Mouse (Mus musculus): ENCODE measurements around the gene 1700093K21Rik. TPM values are rescaled to one million over a fixed set of nuclear protein-coding genes. Genes with fewer than 3 reads are reported as not detected.
A peak's percentile ranks its signal among the peaks of the same experiment; 100 is the strongest.
"Not testable (repeated sequence)": the region's sequence is repeated elsewhere in the genome, so short reads cannot be mapped to it uniquely, and the experiment has no call there.

1700093K21Rik gene
- 0.12 TPM in 1 of 2 replicates, not detected in the other for polyA plus RNA-seq (2015; fragmentation: Nextera tagmentation; extraction: Ambion mirVana)

DNA sequence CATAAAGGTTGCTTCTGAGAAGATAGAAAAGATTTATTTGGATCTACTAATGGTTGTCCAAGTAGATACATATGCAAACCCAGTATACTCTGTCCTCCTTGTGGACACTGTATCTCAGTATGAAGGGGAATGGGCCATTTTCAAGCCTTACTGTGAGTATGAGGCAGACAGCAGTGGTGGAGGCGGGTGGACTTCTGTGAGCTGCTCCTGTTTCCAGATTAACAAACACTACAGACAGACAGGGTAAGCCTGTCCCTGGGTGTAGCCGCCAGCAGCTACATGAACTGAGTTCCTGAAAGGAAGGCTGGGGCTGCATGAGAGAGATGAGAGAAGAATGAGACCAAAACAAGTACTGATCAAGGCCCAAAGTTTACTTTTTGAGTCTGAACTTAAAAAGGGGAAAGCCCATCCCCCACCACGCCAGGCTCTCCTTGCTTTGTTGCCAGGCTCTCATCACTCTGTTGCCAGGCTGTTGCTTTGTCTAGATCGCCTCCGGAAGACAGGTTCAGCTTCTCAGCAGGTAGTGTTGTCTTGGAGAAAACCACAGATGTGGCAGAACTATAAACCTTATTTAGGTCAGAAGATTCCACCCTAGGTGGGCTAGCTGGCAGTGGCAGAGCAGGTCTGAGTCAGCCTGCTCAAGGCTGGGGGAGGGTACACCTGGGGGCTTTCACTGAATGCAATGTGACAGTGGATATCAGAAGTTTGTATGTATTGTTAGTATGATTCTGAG lies at the start of gene 1700093K21Rik:
1700093K21Rik (minus strand) TSS at position 683 of the 733 bp plus-strand sequence.
- H3K4me2 ChIP-seq (replicated peaks) = no peak within 1 kb of the TSS
- H3K27me3 ChIP-seq = no peaks in the 10 kb centered on the region
- H3K27ac ChIP-seq (replicated peaks) = no peak within 1 kb of the TSS
- ATAC-seq (ENCODE audit: insufficient number of reproducible peaks, low FRiP score, low TSS enrichment, low read depth) = no peak
- H3K9me3 ChIP-seq (replicated peaks) = no peaks in the 10 kb centered on the region
- no peak within 1 kb of the TSS for H3K9ac ChIP-seq
- no peaks in the 10 kb centered on the region for H3K4me1 ChIP-seq
- H3K4me3 ChIP-seq (replicated peaks) = no peak within 1 kb of the TSS
- H3K36me3 ChIP-seq = no peaks in the 10 kb centered on the region
- 41% methylated on average over 5 of the region's 5 CpGs for WGBS

DNA sequence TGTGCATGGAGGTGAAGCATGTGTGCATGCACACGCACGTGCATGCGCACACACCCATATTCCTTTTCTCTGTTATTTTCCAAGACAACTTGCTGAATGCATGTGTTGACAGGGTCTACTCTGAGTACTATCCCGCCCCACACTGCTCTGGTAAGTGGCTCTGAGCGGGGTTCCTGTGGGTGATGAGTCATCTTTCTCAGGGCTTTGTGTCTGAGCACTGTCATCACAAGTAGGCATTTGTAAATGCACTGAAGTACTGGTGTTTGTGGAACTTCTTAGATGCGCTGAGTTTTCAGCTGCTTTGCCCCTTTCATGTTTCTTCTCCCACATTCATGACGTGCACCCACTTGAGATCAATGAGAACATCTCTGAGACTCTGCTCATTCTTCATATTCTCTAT lies 49.2 kb upstream of the 1700093K21Rik start:
- Histone ChIP-seq H3K4me3 (replicated peaks) (no peak overlapping the region), H3K4me1 (no peaks in the 10 kb centered on the region), H3K9ac (no peak overlapping the region), H3K4me2 (replicated peaks) (no peak overlapping the region), H3K36me3 (peaks cover 13% of the 10 kb centered on the region; the same call in 1 of the 2 replicates), H3K9me3 (replicated peaks) (no peaks in the 10 kb centered on the region), H3K27me3 (no peaks in the 10 kb centered on the region), H3K27ac (replicated peaks) (no peak overlapping the region)
- WGBS = 80% methylated on average over 7 of the region's 7 CpGs
- ATAC-seq (ENCODE audit: insufficient number of reproducible peaks, low FRiP score, low TSS enrichment, low read depth) = no peak

GRCm38 (mm10) chr11:23565761-23566160 lies 44.8 kb upstream of the 1700093K21Rik start:
- ATAC-seq (ENCODE audit: insufficient number of reproducible peaks, low FRiP score, low TSS enrichment, low read depth) = no peak
- no peak overlapping the region for H3K4me2 ChIP-seq (replicated peaks)
- H3K4me3 ChIP-seq (replicated peaks) = no peak overlapping the region
- WGBS = 57% methylated on average over 6 of the region's 6 CpGs
- peaks cover 1% of the 10 kb centered on the region; the same call in 1 of the 2 replicates for H3K36me3 ChIP-seq
- H3K27me3 ChIP-seq = no peaks in the 10 kb centered on the region
- H3K4me1 ChIP-seq = no peaks in the 10 kb centered on the region
- no peak overlapping the region for H3K9ac ChIP-seq
- no peak overlapping the region for H3K27ac ChIP-seq (replicated peaks)
- H3K9me3 ChIP-seq (replicated peaks) = no peaks in the 10 kb centered on the region

DNA sequence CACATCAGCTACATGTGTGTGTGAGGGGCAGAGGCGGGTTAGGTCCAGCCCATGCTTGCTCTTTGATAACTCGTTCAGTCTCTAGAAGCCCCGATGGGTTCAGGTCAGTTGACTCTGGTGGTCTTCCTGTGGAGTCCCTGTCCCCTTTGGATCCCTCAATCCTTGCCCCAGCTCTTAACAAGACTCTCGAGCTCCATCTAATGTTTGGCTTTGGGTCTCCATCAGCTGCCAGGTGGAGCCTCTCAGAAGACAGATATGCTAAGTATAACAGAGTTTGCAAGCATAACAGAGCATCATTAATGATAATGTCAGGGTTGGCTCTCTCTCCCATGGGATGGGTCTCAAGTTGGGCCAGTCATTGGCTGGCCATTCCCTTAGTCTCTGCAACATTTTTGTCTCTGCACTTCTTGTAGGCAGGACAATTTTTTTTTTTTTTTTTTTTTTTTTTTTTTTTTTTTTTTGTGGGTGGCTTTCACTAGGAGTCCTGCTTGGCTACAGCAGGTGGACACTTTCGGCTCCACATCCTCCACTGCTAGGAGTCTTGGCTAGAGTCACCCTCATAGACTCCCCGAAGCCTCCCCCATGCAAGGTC lies 36.2 kb upstream of the 1700093K21Rik start:
- Histone ChIP-seq H3K4me2 (replicated peaks) (no peak overlapping the region), H3K4me1 (no peaks in the 10 kb centered on the region), H3K9ac (no peak overlapping the region), H3K36me3 (no peaks in the 10 kb centered on the region), H3K4me3 (replicated peaks) (no peak overlapping the region), H3K27me3 (no peaks in the 10 kb centered on the region), H3K27ac (replicated peaks) (no peak overlapping the region), H3K9me3 (replicated peaks) (no peaks in the 10 kb centered on the region)
- no peak for ATAC-seq (ENCODE audit: insufficient number of reproducible peaks, low FRiP score, low TSS enrichment, low read depth)
- WGBS = 62% methylated on average over 6 of the region's 6 CpGs

DNA sequence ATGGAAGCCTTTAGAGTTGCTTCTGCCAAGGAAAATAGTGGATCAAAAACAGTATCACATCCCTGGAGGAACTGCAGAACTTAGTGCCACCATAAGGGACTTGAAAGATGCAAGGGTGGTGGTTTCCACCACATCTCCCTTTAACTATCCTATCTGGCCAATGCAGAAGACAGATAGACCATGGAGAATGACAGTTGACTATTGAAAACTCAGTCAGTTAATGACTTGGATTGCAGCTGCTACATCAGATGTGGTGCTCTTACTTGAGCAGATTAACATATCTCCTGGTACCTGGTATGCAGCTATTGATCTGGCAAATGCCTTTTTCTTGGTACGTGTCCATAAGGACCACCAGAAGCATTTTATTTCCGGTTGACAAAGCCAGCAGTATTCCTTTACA lies 16.5 kb upstream of the 1700093K21Rik start:
- Histone ChIP-seq H3K9me3 (replicated peaks) (no peaks in the 10 kb centered on the region), H3K27ac (replicated peaks) (no peak overlapping the region), H3K9ac (no peak overlapping the region), H3K27me3 (no peaks in the 10 kb centered on the region), H3K36me3 (no peaks in the 10 kb centered on the region), H3K4me1 (no peaks in the 10 kb centered on the region), H3K4me3 (replicated peaks) (no peak overlapping the region), H3K4me2 (replicated peaks) (no peak overlapping the region)
- WGBS = 79% methylated on average over 2 of the region's 2 CpGs
- no peak for ATAC-seq (ENCODE audit: insufficient number of reproducible peaks, low FRiP score, low TSS enrichment, low read depth)

GRCm38 (mm10) chr11:23518981-23519380 lies 2.0 kb downstream of the 1700093K21Rik start:
- no peaks in the 10 kb centered on the region for H3K36me3 ChIP-seq
- no peak overlapping the region for H3K27ac ChIP-seq (replicated peaks)
- H3K27me3 ChIP-seq = no peaks in the 10 kb centered on the region
- no peaks in the 10 kb centered on the region for H3K9me3 ChIP-seq (replicated peaks)
- H3K4me3 ChIP-seq (replicated peaks) = no peak overlapping the region
- no peak for ATAC-seq (ENCODE audit: insufficient number of reproducible peaks, low FRiP score, low TSS enrichment, low read depth)
- WGBS = 73% methylated on average over 3 of the region's 3 CpGs
- no peak overlapping the region for H3K9ac ChIP-seq
- no peaks in the 10 kb centered on the region for H3K4me1 ChIP-seq
- no peak overlapping the region for H3K4me2 ChIP-seq (replicated peaks)

- H3K4me2 ChIP-seq (replicated peaks) = no peak overlapping the region
- no peaks in the 10 kb centered on the region for H3K4me1 ChIP-seq
- H3K27ac ChIP-seq (replicated peaks) = no peak overlapping the region
- H3K27me3 ChIP-seq = no peaks in the 10 kb centered on the region
- H3K9ac ChIP-seq = no peak overlapping the region
- H3K4me3 ChIP-seq (replicated peaks) = no peak overlapping the region
- H3K36me3 ChIP-seq = no peaks in the 10 kb centered on the region
- 65% methylated on average over 2 of the region's 2 CpGs for WGBS
- H3K9me3 ChIP-seq (replicated peaks) = no peaks in the 10 kb centered on the region
- ATAC-seq (ENCODE audit: insufficient number of reproducible peaks, low FRiP score, low TSS enrichment, low read depth) = no peak
These were observed 5.6 kb downstream of the 1700093K21Rik start for GRCm38 (mm10) chr11:23515315-23515714.

GRCm38 (mm10) chr11:23514785-23515184 lies 6.2 kb downstream of the 1700093K21Rik start:
- not testable (repeated sequence) for H3K4me2 ChIP-seq (replicated peaks); H3K4me3 ChIP-seq (replicated peaks); H3K9me3 ChIP-seq (replicated peaks); H3K27ac ChIP-seq (replicated peaks); H3K4me1 ChIP-seq; H3K36me3 ChIP-seq; H3K27me3 ChIP-seq; H3K9ac ChIP-seq; ATAC-seq (ENCODE audit: insufficient number of reproducible peaks, low FRiP score, low TSS enrichment, low read depth)
- WGBS = 60% methylated on average over 4 of the region's 4 CpGs

DNA sequence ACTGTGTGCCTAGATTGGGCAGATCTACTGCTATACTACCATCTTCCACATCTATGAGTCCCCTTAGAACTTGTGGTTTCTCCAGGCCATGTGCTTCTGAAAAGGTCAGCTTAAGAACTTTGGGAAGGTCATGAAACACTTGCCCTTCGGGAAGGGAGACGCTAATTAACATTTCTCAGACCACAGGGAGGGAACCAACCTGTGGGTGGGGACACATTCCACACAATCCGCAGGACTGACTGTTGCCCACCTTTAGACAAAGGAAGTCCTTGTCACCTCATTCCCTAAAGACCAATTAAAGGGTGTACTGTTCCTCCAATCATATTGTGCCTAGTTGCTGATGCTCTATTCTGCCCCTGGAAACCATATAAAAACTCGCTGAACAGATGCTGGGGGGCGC lies 16.2 kb downstream of the 1700093K21Rik start:
- H3K4me1 ChIP-seq; H3K4me2 ChIP-seq (replicated peaks); H3K9ac ChIP-seq; H3K4me3 ChIP-seq (replicated peaks); H3K27me3 ChIP-seq; H3K36me3 ChIP-seq; H3K27ac ChIP-seq (replicated peaks); ATAC-seq (ENCODE audit: insufficient number of reproducible peaks, low FRiP score, low TSS enrichment, low read depth); H3K9me3 ChIP-seq (replicated peaks): not testable (repeated sequence)
- WGBS = 66% methylated on average over 5 of the region's 5 CpGs

GRCm38 (mm10) chr11:23498609-23499008 lies 22.3 kb downstream of the 1700093K21Rik start:
- H3K27me3 ChIP-seq = no peaks in the 10 kb centered on the region
- WGBS = 49% methylated on average over 5 of the region's 5 CpGs
- 0 out of 2 replicates have a peak overlapping the region, but pooled peaks have one; percentile 40 for H3K9ac ChIP-seq
- peak overlapping the region; percentile 91 for H3K4me3 ChIP-seq (replicated peaks)
- ATAC-seq (ENCODE audit: insufficient number of reproducible peaks, low FRiP score, low TSS enrichment, low read depth) = no peak
- H3K4me2 ChIP-seq (replicated peaks) = peak overlapping the region; percentile 74
- H3K36me3 ChIP-seq = peaks cover 16% of the 10 kb centered on the region
- H3K9me3 ChIP-seq (replicated peaks) = no peaks in the 10 kb centered on the region
- H3K27ac ChIP-seq (replicated peaks) = peak overlapping the region; percentile 77; the same call in 1 of the 2 replicates
- H3K4me1 ChIP-seq = peaks cover 20% of the 10 kb centered on the region

DNA sequence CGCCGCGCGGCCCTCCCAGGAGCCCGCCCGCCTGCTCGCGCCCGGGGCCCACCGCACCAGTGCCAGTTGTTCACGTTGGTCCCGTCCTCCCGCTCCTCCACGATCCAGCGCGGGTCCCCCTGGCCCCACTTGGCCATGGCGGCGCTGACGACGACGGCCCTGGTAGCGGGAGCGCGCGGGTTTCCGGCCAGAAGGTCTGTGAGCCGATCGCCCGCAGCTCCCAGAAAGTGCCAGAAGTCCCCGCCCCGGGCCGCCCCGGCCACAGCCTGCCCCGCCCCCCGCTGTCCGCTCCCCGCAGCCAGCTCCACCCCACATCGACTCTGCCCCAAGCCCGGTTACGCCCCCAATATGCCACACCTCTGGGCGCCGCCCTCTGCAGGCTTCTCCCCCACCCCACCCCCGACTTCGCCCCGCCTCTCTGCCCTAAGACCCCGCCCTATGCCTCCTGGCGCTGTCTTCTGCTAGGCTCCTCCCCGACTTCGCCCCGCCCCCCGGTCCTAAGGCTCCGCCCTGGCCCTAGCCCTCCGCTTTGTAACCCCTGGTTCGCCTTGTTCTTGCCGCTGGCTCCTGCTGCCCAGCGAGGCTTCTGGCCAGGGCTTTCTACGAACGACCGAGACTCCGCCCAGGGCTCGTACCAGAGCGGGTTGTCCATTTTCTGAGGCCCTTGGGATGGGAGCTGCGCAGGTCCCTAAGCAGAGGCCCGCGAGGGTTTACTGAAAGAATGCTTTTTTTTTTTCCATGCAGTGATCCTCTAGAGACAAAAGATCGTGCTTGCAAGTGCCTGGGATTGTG lies 23.0 kb downstream of the 1700093K21Rik start, which contains the start of gene Ahsa2:
Ahsa2 (minus strand) TSS at position 313 of the 792 bp plus-strand sequence.
- no peaks in the 10 kb centered on the region for H3K27me3 ChIP-seq
- peak; percentile 96 for ATAC-seq (ENCODE audit: insufficient number of reproducible peaks, low FRiP score, low TSS enrichment, low read depth)

More for the DNA sequence above, 23.0 kb downstream of the 1700093K21Rik start, which contains the start of gene Ahsa2:
- H3K36me3 ChIP-seq = peaks cover 22% of the 10 kb centered on the region
- peak within 1 kb of the TSS; percentile 91 for H3K4me3 ChIP-seq (replicated peaks)
- H3K9me3 ChIP-seq (replicated peaks) = no peaks in the 10 kb centered on the region
- peak within 1 kb of the TSS; percentile 93 for H3K9ac ChIP-seq
- peak within 1 kb of the TSS; percentile 96 for H3K27ac ChIP-seq (replicated peaks)
- under 1% methylated on average over 65 of the region's 66 CpGs for WGBS
- H3K4me1 ChIP-seq = peaks cover 20% of the 10 kb centered on the region
- peak within 1 kb of the TSS; percentile 74 for H3K4me2 ChIP-seq (replicated peaks)
